Mouse (Mus musculus): ENCODE results near the gene H2-DMb2. TPM values are rescaled to one million over a fixed set of nuclear protein-coding genes. Genes with fewer than 3 reads are reported as not detected.

Gene H2-DMb2
- polyA plus RNA-seq, 2 experiments = 0.13 to 0.58 TPM

- TF ChIP-seq EP300 (IDR thresholded peaks at IDR 0.05; ENCODE audit: low read depth) (no peak), CTCF (IDR thresholded peaks at IDR 0.05; ENCODE audit: low read depth) (no peak)
- no peaks in the 10 kb centered on the region for H3K4me1 ChIP-seq (replicated peaks; ENCODE audit: control insufficient read depth in 2 of 2, insufficient read depth in 2 of 2, low read length in 1 of 2)
- WGBS (ENCODE audit: insufficient replicate concordance) = 36% methylated on average over 4 of the region's 4 CpGs
- DNase-seq (ENCODE audit: low read depth in 3 of 3, low spot score in 3 of 3) (no peak), ATAC-seq (ENCODE audit: insufficient read depth) (no peak)
- no peak within 1 kb of the TSS for H3K4me2 ChIP-seq (ENCODE audit: low read depth)
- H3K27me3 ChIP-seq (ENCODE audit: control insufficient read depth, insufficient read depth, low read length) = no peaks in the 10 kb centered on the region
- no peaks in the 10 kb centered on the region for H3K36me3 ChIP-seq (replicated peaks; ENCODE audit: control insufficient read depth, insufficient read depth, low read depth)
- no peak within 1 kb of the TSS for H3K4me3 ChIP-seq (ENCODE audit: insufficient read depth in 1 of 2, low read depth in 2 of 2, low read length in 2 of 2)
- H3K9me3 ChIP-seq (ENCODE audit: control insufficient read depth, low read length) = no peaks in the 10 kb centered on the region
- no peak within 1 kb of the TSS for H3K9ac ChIP-seq (replicated peaks)
- no peak within 1 kb of the TSS for H3K27ac ChIP-seq
Observed at GRCm38 (mm10) chr17:34152923-34153322, 9.8 kb downstream of the H2-DMb2 start, which contains the start of gene H2-DMb1. TSS of gene H2-DMb1 (plus strand) at chr17:34153072.

GRCm38 (mm10) chr17:34155534-34155933 is 12.4 kb downstream of the H2-DMb2 start:
- DNase-seq (ENCODE audit: low read depth in 3 of 3, low spot score in 3 of 3) = no peak
- WGBS (ENCODE audit: insufficient replicate concordance) = 53% methylated on average over 5 of the region's 5 CpGs
- Histone ChIP-seq H3K27me3 (ENCODE audit: control insufficient read depth, insufficient read depth, low read length) (no peaks in the 10 kb centered on the region), H3K4me2 (ENCODE audit: low read depth) (no peak overlapping the region), H3K4me3 (ENCODE audit: insufficient read depth in 1 of 2, low read depth in 2 of 2, low read length in 2 of 2) (no peak overlapping the region), H3K4me1 (replicated peaks; ENCODE audit: control insufficient read depth in 2 of 2, insufficient read depth in 2 of 2, low read length in 1 of 2) (no peaks in the 10 kb centered on the region), H3K9me3 (ENCODE audit: control insufficient read depth, low read length) (no peaks in the 10 kb centered on the region), H3K9ac (replicated peaks) (no peak overlapping the region), H3K36me3 (replicated peaks; ENCODE audit: control insufficient read depth, insufficient read depth, low read depth) (no peaks in the 10 kb centered on the region), H3K27ac (no peak overlapping the region)
- TF ChIP-seq EP300 (IDR thresholded peaks at IDR 0.05; ENCODE audit: low read depth) = no peak
- no peak for TF ChIP-seq CTCF (IDR thresholded peaks at IDR 0.05; ENCODE audit: low read depth)
- no peak for ATAC-seq (ENCODE audit: insufficient read depth)

- no peak for ATAC-seq (ENCODE audit: insufficient read depth)
- no peak for TF ChIP-seq EP300 (IDR thresholded peaks at IDR 0.05; ENCODE audit: low read depth)
- TF ChIP-seq CTCF (IDR thresholded peaks at IDR 0.05; ENCODE audit: low read depth) = peak; percentile 55
- no peak overlapping the region for H3K4me2 ChIP-seq (ENCODE audit: low read depth)
- H3K9me3 ChIP-seq (ENCODE audit: control insufficient read depth, low read length) = no peaks in the 10 kb centered on the region
- DNase-seq (ENCODE audit: low read depth in 3 of 3, low spot score in 3 of 3) = no peak
- 0 out of 4 replicates have a peak, but pooled peaks cover 0 to 2% of the 10 kb centered on the region in 2 experiments for H3K4me1 ChIP-seq (replicated peaks; ENCODE audit: control insufficient read depth in 2 of 2, insufficient read depth in 2 of 2, low read length in 1 of 2)
- H3K27ac ChIP-seq = no peak overlapping the region
- H3K27me3 ChIP-seq (ENCODE audit: control insufficient read depth, insufficient read depth, low read length) = no peaks in the 10 kb centered on the region
- no peak overlapping the region for H3K9ac ChIP-seq (replicated peaks)
- no peaks in the 10 kb centered on the region for H3K36me3 ChIP-seq (replicated peaks; ENCODE audit: control insufficient read depth, insufficient read depth, low read depth)
- no peak overlapping the region for H3K4me3 ChIP-seq (ENCODE audit: insufficient read depth in 1 of 2, low read depth in 2 of 2, low read length in 2 of 2)
- 45% methylated on average over 9 of the region's 9 CpGs for WGBS (ENCODE audit: insufficient replicate concordance)
Observed at GRCm38 (mm10) chr17:34164202-34164895, 21.2 kb downstream of the H2-DMb2 start.

- H3K4me3 ChIP-seq (ENCODE audit: insufficient read depth in 1 of 2, low read depth in 2 of 2, low read length in 2 of 2) = no peak overlapping the region
- no peak for ATAC-seq (ENCODE audit: insufficient read depth)
- H3K27ac ChIP-seq = no peak overlapping the region
- TF ChIP-seq EP300 (IDR thresholded peaks at IDR 0.05; ENCODE audit: low read depth) (no peak), CTCF (IDR thresholded peaks at IDR 0.05; ENCODE audit: low read depth) (peak; percentile 44; the same call in 1 of the 2 replicates)
- H3K36me3 ChIP-seq (replicated peaks; ENCODE audit: control insufficient read depth, insufficient read depth, low read depth) = no peaks in the 10 kb centered on the region
- no peak for DNase-seq (ENCODE audit: low read depth in 3 of 3, low spot score in 3 of 3)
- WGBS (ENCODE audit: insufficient replicate concordance) = 23% methylated on average over 6 of the region's 6 CpGs
- no peak overlapping the region for H3K9ac ChIP-seq (replicated peaks)
- 0 out of 4 replicates have a peak, but pooled peaks cover 0 to 2% of the 10 kb centered on the region in 2 experiments for H3K4me1 ChIP-seq (replicated peaks; ENCODE audit: control insufficient read depth in 2 of 2, insufficient read depth in 2 of 2, low read length in 1 of 2)
- H3K9me3 ChIP-seq (ENCODE audit: control insufficient read depth, low read length) = no peaks in the 10 kb centered on the region
- H3K27me3 ChIP-seq (ENCODE audit: control insufficient read depth, insufficient read depth, low read length) = no peaks in the 10 kb centered on the region
- no peak overlapping the region for H3K4me2 ChIP-seq (ENCODE audit: low read depth)
Observed at GRCm38 (mm10) chr17:34165033-34165730, 22.1 kb downstream of the H2-DMb2 start.

- 0% methylated on average over 2 of the region's 2 CpGs for WGBS (ENCODE audit: insufficient replicate concordance)
- DNase-seq (ENCODE audit: low read depth in 3 of 3, low spot score in 3 of 3) = no peak
Observed at GRCm38 (mm10) chr17:34169279-34169678, 26.2 kb downstream of the H2-DMb2 start.

More at GRCm38 (mm10) chr17:34169279-34169678, 26.2 kb downstream of the H2-DMb2 start:
- Histone ChIP-seq H3K4me3 (ENCODE audit: insufficient read depth in 1 of 2, low read depth in 2 of 2, low read length in 2 of 2) (no peak overlapping the region), H3K27me3 (ENCODE audit: control insufficient read depth, insufficient read depth, low read length) (no peaks in the 10 kb centered on the region), H3K9ac (replicated peaks) (no peak overlapping the region), H3K27ac (no peak overlapping the region), H3K4me2 (ENCODE audit: low read depth) (no peak overlapping the region), H3K4me1 (replicated peaks; ENCODE audit: control insufficient read depth in 2 of 2, insufficient read depth in 2 of 2, low read length in 1 of 2) (0 out of 4 replicates have a peak, but pooled peaks cover 0 to 2% of the 10 kb centered on the region in 2 experiments), H3K9me3 (ENCODE audit: control insufficient read depth, low read length) (no peaks in the 10 kb centered on the region), H3K36me3 (replicated peaks; ENCODE audit: control insufficient read depth, insufficient read depth, low read depth) (no peaks in the 10 kb centered on the region)
- no peak for ATAC-seq (ENCODE audit: insufficient read depth)
- TF ChIP-seq CTCF (IDR thresholded peaks at IDR 0.05; ENCODE audit: low read depth) (peak; percentile 63), EP300 (IDR thresholded peaks at IDR 0.05; ENCODE audit: low read depth) (no peak)
